In the genomic region with DNA sequence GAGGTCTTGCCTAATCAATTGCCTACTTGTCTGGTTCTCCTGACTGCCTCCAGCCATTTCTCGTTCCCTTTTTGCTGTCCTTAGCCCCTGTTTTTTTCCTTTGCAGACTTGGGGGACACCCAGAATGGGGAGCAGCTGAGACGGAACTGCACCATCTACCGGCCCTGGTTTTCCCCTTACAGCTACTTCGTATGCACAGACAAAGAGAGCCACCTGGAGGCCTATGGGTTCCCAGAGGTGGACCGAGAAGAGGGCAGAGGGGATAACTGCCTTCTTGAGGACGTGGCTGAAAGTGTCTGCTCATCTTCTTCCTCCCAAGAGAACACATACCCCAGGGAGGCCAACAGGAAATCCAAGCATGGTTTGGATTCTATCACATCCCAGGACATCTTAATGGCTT, we compare ENCODE assay signal across 22 mouse cellular contexts. TPM values are rescaled to one million over a fixed set of nuclear protein-coding genes. Genes with fewer than 3 reads are reported as not detected.
"Had no signal": no experiment of that assay in that cellular context is flagged by ENCODE, and none has a peak within 500 bp of the region (broad histone marks: within the 10 kb centered on the region; RNA-seq: fewer than 3 reads in every experiment).

No protein-coding gene starts in this region.

- H3K36me3 ChIP-seq: neural tube, embryonic 12.5 days; neural tube, embryonic 13.5 days; neural tube, embryonic 15.5 days; stomach, embryonic 15.5 days had no signal

- H3K4me1 ChIP-seq: neural tube, embryonic 12.5 days; neural tube, embryonic 13.5 days; neural tube, embryonic 15.5 days; stomach, embryonic 15.5 days had no signal

- H3K27me3 ChIP-seq: neural tube, embryonic 12.5 days; neural tube, embryonic 13.5 days; neural tube, embryonic 15.5 days; stomach, embryonic 15.5 days had no signal

- H3K9ac ChIP-seq: neural tube, embryonic 12.5 days; neural tube, embryonic 13.5 days; neural tube, embryonic 15.5 days; stomach, embryonic 15.5 days had no signal

- DNase-seq: retina, postnatal 1 day; right cerebral cortex, adult 18-20 months; right cerebral cortex, postnatal 14 days; right cerebral cortex, postnatal 25 days; right cerebral cortex, postnatal 4 days; spleen, adult 18-20 months; thymus, adult 18-20 months; thymus, adult 2 months; thymus, postnatal 14 days; thymus, postnatal 25 days; thymus, postnatal 36 days; thymus, postnatal 4 days had no signal

- H3K27ac ChIP-seq: neural tube, embryonic 12.5 days; neural tube, embryonic 13.5 days; neural tube, embryonic 15.5 days; stomach, embryonic 15.5 days; stomach, postnatal 0 days had no signal

- H3K4me3 ChIP-seq: neural tube, embryonic 12.5 days; neural tube, embryonic 13.5 days; neural tube, embryonic 15.5 days; stomach, embryonic 15.5 days had no signal

- H3K4me2 ChIP-seq: neural tube, embryonic 12.5 days; neural tube, embryonic 13.5 days; neural tube, embryonic 15.5 days; stomach, embryonic 15.5 days had no signal

- H3K9me3 ChIP-seq: neural tube, embryonic 12.5 days; neural tube, embryonic 13.5 days; neural tube, embryonic 15.5 days; stomach, embryonic 15.5 days had no signal

RNA-seq across cellular contexts. Expression of a gene that starts 2.8 kb away (rescaled TPM):
- total RNA-seq: neutrophil, adult 5-6 weeks had no signal
- polyA plus RNA-seq: spleen, adult 2 months; thymus, postnatal 0 days; urinary bladder, adult 2 months had no signal

RNA-seq across cellular contexts. Expression of a gene that starts 34.3 kb away (rescaled TPM):
- polyA plus RNA-seq: neural tube, embryonic 13.5 days; neural tube, embryonic 14.5 days; neural tube, embryonic 15.5 days had no signal
